Mouse (Mus musculus) lung, postnatal 14 days (tissue): Measurements from ENCODE around the gene Ppm1m.

Experiments used
- DNase-seq: peaks from one replicate; pipeline ENCODE4 v3.0.0; 2021

Gene Ppm1m

DNA sequence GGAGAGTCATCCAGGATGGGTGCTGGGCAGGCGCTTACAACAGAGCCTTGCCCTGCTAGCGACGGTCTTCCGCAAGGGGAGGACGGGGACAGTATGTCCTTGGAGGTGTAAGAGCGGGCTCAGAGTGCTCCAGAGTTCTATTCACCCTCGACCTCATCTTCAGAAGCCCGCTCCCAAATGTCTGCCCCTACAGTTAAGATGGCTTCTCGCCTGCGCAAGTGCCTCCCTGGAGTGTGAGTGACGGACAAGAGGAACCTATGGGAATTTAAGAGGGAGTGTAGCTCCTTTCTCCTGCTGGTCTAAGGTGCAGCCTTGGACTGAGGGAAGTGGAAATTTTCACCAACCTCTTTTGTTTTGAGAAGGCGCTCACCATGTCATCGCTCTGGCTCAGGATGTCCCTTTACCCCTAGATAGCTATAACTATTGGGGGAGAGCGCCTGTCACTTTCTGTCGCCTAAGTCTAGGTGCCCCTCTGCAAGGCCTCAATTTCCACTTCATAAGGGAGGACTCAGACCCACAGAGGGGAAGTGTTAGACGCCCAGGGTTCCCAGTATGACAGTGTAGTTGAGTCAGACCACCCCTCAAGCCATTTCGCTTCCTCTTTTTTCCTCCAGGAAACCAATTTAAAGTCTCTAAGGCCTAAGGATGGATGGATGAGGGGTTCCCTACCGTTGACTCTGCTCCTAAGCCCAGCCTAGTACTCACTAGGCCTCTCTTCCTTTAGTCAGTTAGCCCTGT is at the start of gene Ppm1m:
Gene Ppm1m (minus strand): TSS at position 212 of the 738 bp plus-strand sequence.
- no peak for DNase-seq

DNA sequence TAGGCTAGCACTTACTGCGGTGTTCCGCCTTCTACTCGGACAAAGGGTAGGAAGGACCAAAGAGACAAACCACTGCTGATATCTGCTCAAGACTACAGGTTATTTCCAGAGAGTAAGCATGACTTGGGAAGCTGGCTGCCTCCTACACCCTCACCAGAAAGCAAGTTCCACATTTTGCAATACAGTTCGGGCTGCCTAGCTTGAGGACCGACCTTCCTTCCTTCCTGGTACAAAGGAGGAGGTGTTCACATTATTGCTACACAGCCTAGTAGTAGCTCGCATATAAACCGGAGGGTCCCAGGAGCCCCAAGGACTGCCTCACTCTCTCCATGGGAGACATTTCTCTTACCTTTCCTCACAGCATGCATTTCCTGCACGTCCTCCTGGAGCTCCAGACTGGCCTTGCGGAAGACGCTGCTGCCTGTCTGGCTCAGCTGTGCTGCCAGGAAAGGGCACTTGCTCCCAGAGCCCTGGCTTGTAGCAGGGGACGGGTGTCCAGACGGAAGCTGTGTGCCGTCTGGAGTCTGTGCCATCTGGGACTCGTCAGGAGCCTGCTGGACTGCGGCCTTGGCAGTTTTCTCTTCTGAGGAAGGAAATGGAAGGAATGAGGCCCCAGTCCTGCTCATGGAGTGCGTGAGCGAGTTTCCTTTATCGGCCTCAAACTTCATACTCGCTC is 43.4 kb upstream of the Ppm1m start:
- peak; percentile 59 for DNase-seq

GRCm38 (mm10) chr9:106241541-106242164 is 42.1 kb upstream of the Ppm1m start:
- DNase-seq = no peak

GRCm38 (mm10) chr9:106237878-106238277 is 38.3 kb upstream of the Ppm1m start:
- DNase-seq = no peak

GRCm38 (mm10) chr9:106237401-106237800 is 37.9 kb upstream of the Ppm1m start:
- DNase-seq = no peak

DNA sequence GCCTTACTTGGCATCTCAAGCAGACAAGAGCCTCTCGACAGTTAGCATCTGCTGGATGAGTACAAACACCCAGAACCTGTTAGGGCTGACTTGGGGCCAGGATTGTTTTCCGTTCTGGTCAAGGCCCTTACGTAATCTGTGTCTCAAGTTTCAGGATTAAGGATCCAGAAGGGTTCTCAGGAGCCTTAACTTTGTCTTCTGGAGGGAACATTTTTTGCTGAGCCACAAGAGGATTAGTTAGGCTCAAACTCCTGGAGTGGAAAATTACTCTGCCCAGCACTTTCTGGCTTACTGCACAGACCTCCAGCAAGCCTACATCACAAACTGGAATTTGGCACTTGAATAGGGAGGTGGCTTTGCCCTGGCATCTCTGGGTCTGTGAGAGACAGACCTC is 37.3 kb upstream of the Ppm1m start:
- peak; percentile 66 for DNase-seq

DNA sequence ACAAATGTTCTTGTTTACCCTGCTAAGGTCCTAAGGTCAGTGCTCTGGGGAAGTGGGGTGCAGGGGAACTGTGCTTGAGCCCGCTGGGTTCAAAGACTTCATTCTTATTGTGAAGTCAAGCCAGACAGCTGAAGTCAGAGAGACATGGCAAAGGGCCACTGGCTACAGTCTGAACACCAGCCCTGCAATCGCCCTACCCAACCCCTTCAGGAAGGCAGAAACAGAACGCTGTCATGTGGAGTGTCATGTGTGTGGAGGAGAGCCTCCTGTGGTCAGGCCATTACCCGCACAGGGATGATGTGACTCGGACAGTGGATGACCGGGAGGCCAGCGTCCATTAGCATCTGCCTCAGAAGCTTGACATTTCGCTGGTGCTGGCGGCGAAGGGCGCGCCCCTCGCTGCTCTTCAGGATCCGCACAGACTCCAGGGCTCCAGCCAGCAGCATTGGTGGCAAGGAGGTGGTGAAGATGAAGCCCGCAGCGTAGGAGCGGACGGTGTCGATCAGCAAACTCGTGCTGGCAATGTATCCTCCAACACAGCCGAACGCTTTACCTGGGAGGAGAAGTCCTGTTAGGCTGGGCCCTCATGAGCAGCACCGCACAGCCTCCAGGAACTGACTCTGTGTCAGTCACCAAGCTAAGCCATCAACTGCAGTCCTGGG is 36.7 kb upstream of the Ppm1m start:
- DNase-seq = no peak

- DNase-seq = no peak
These were observed 35.8 kb upstream of the Ppm1m start for GRCm38 (mm10) chr9:106235194-106235830.

DNA sequence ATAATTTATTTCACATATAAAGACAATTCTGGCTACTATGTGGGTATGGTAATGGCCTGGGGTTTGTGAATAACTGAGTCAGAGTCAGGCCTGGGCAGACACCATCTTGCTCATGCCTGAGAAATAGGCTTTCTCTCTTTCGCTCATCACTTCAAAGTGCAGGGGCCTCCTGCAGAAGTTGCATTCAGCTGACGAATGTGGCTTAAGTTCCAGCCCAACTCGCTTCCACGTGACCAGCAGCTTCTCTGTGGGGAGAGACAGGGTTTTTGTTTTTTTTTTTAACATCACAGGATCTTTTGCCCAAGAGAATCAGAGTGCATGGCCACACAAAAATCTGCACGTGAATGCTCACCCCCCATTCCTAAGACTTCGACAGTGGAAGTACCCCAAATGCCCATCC is 34.4 kb upstream of the Ppm1m start:
- DNase-seq = no peak

DNA sequence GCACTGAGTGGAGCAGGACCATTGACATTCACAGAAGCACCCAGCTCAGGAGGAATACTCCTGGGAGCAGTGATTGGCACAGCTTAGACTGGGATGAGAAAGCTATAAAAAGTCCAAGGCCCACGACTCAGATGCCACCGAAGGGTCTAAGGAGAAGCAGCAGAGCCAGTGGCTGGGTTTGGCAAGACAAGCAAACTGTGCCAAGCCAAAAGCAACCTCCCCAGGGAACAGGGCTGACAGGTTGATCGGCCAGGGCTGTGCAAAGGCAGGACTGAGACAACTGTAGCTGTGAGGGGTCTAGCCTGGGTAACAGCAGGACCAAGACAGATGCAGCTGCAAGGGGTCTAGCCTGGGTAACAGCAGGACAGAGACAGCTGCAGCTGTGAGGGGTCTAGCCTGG is 33.4 kb upstream of the Ppm1m start:
- DNase-seq = no peak

GRCm38 (mm10) chr9:106231816-106232215 is 32.3 kb upstream of the Ppm1m start:
- DNase-seq = no peak

DNA sequence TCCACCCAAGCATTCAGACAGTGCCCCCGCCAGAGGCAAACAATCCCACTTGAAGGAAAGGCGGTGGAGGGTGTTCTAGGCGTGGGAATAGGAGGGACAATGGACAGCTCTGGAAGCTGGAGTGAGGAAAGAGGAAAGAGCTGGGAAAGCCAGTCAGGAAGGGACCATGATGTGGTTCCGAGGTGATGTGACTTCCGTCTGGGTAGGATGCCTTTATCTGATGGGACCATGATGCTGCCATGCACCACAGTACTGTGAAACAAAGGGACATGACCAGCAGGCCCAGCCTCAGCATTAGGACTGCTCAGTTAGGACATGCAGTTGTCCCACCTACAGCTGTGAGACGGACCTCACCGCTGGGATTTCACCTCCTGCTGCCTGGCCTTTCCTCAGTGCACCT is 31.7 kb upstream of the Ppm1m start:
- no peak for DNase-seq

- no peak for DNase-seq
These were observed 31.2 kb upstream of the Ppm1m start for GRCm38 (mm10) chr9:106230734-106231106.

DNA sequence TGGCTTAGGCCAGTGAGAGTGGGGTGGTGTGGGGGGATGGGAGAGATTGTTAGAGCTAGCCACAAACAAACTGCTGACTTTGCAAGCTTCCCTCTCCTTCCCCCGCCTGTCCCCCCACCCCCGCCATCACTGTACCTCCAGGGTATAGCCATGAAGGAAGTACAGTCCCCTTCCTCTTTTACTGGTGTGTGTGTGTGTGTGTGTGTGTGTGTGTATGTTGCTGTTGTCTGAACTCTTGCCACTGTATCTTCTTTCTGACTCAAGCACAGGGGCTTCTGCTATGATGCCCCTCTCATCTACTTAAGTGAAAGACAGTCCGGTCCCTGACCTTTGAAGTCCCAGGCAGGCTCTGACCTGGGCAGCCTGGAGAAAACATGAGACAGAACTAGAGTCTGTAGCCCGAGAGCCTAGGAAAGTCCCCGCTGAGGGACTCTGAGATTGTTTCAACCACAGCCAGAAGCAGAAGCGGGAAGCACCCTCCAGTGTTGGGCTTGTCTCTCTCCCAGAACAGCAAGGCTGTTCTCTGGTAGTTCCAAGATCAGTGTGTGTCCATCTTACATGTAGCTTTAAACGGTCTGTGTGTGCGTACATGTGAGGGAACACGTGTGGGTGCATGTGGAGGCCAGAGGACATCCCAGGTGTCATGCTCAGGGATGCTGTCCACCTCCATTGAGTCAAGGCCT is 30.6 kb upstream of the Ppm1m start:
- DNase-seq = no peak

GRCm38 (mm10) chr9:106227790-106228429 is 28.4 kb upstream of the Ppm1m start:
- no peak for DNase-seq

DNA sequence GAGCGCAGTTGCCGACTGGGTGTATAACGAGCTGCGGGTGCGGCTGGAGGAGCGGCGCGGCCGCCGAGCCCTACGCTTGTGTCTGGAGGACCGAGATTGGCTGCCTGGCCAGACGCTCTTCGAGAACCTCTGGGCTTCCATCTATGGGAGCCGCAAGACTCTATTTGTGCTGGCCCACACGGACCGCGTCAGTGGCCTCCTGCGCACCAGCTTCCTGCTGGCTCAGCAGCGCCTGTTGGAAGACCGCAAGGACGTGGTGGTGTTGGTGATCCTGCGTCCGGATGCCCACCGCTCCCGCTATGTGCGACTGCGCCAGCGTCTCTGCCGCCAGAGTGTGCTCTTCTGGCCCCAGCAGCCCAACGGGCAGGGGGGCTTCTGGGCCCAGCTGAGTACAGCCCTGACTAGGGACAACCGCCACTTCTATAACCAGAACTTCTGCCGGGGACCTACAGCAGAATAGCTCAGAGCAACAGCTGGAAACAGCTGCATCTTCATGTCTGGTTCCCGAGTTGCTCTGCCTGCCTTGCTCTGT is 26.7 kb upstream of the Ppm1m start:
- peak; percentile 51 for DNase-seq

DNA sequence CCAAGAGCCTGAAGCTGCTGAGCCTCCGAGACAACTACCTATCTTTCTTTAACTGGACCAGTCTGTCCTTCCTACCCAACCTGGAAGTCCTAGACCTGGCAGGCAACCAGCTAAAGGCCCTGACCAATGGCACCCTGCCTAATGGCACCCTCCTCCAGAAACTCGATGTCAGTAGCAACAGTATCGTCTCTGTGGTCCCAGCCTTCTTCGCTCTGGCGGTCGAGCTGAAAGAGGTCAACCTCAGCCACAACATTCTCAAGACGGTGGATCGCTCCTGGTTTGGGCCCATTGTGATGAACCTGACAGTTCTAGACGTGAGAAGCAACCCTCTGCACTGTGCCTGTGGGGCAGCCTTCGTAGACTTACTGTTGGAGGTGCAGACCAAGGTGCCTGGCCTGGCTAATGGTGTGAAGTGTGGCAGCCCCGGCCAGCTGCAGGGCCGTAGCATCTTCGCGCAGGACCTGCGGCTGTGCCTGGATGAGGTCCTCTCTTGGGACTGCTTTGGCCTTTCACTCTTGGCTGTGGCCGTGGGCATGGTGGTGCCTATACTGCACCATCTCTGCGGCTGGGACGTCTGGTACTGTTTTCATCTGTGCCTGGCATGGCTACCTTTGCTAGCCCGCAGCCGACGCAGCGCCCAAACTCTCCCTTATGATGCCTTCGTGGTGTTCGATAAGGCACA is 26.1 kb upstream of the Ppm1m start:
- no peak for DNase-seq

- no peak for DNase-seq
These were observed 23.4 kb upstream of the Ppm1m start for GRCm38 (mm10) chr9:106222994-106223393.

GRCm38 (mm10) chr9:106222261-106222851 is 22.8 kb upstream of the Ppm1m start, which contains the start of gene Tlr9:
TSS of gene Tlr9 (plus strand) at chr9:106222598.
- no peak for DNase-seq

DNA sequence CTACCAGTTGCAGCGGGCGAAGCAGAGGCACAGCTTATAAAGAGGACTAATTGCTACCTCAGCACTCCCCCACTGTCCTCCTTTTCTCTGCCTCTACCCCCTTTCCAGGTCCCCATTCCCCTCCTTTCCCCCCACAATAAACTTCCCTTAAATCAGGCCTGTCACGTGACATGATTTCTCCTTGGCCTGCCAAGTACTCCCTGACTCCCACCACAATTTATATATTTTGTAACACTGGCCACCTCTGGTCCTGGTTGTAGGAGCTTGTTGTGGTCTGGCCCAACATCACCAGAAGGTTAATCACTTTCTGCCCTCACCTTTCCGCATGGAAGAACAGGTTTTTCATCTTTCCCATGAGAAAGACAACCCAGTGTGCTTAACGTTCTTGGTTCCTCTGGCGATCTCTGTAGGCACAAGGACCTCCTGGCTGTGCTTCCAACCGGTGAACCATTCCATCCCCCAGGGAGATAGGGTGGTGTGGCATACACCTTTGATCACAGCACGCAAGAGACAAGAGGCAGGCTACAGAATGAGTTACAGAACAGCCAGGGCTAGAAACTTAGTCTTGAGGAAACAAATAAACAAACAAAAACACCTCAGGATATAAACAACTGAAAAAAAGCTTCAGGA is 21.5 kb upstream of the Ppm1m start:
- no peak for DNase-seq
